Mouse (Mus musculus) spleen, adult 18-20 months (tissue): ENCODE data around the gene Timmdc1.
"Not testable (repeated sequence)": the region's sequence is repeated elsewhere in the genome, so short reads cannot be mapped to it uniquely, and the experiment has no call there.

ENCODE experiments used
- DNase-seq, 2 experiments: peaks; one replicate each; pipeline ENCODE4 v3.0.0; 2022; ENCODE audit warnings: mixed read lengths in 2 of 2

The Timmdc1 gene

DNA sequence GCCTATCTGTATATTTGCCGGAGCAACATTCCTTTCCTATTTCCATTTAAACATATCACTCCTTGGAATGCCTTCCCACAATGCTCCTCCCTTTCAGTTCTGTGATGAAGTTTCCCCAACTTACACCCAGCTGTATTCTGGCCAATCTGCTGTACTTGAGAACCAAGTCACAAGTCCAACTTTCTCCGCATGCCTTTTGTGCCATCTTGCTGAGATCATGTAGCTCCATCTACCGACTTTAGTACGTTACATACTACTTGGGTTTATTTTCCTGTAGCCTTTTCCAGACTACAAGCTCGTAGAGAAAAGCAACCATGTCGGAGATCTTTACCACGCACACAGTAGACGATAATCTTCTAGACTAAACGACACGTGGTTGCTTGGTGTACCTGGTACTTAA lies 28.6 kb downstream of the Timmdc1 start:
- no peak for DNase-seq

DNA sequence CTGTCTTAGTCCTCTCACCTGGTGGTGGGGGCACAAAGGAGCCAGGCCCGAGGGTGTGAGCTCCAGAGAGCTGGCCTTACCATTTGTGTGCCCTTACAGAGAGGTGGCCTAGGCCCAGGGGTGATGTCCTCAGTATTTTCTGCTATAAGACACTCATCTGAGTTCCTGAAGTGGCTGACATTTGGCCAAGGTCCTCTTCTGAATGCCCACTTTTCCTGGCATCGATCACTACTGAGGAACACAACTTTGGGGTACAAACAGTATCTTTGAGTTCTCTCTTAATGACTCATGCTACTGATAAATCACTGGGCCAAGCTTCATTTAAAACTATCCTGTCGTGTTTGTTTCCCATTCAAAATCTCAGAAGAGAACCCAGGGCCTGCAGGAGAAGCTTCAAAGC lies 29.9 kb downstream of the Timmdc1 start:
- no peak for DNase-seq

DNA sequence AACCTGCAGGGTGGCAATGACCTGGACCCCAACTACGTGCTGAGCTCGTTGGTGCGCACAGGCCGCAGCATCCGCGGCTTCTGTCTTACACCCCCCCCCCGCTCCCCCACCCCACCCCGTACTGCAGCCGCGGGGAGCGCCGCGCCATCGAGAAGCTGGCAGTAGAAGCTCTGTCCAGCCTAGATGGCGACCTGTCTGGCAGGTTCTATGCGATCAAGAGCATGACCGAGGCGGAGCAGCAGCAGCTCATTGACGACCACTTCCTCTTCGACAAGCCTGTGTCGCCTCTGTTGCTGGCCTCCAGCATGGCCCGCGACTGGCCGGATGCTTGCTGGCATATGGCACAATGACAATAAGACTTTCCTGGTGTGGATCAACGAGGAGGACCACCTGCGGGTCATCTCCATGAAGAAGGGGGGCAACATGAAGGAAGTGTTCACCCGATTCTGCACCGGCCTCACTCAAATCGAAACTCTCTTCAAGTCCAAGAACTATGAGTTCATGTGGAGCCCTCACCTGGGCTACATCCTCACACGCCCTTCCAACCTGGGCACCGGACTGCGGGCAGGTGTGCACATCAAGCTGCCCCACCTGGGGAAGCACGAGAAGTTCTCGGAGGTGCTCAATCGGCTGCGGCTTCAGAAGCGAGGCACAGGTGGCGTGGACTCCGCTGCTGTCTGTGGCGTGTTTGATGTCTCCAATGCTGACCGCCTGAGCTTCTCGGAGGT lies 38.7 kb downstream of the Timmdc1 start:
- peak; percentile 17 to 42 for DNase-seq

GRCm38 (mm10) chr16:38482780-38483562 lies 39.5 kb downstream of the Timmdc1 start:
- DNase-seq = peak in 1 of 2 experiments; percentile 53

DNA sequence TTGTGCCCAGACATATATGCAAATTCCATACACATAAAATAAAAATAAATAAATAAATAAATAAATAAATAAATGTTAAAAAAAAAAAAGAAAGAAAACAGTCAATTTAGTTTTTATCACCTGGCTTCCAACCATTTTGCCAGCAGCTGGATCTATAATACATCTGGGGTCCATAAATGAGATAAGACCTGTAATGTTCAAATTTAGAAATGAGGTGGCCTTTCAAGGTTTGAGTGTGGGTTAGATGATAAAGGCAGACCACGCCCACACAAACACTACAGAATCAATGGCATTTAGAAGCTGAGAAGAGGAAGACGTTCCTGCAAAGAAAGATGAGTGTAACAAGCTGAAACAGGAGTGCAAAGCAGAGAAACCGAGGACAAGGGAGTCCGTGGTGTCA lies 41.1 kb downstream of the Timmdc1 start:
- DNase-seq = no peak

DNA sequence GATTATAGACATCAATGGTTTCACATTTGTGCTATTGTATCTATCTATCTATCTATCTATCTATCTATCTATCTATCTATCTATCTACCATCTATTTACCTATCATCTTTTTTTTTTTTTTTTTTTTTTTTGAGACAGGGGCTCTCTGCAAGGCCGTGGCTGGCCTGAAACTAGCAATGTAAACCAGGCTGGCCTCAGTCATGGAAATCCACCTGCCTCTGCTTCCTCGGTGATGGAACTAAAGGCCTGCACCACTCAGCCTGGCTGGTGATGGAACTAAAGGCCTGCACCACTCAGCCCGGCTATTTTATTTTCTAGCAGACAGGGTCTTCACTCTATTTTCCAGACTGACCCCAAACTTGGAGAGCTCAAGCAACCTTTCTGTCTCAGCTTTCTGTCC lies 44.2 kb downstream of the Timmdc1 start:
- no peak for DNase-seq

GRCm38 (mm10) chr16:38477241-38477608 lies 45.2 kb downstream of the Timmdc1 start:
- not testable (repeated sequence) for DNase-seq

GRCm38 (mm10) chr16:38476312-38477240 lies 45.9 kb downstream of the Timmdc1 start:
- DNase-seq = peak in 1 of 2 experiments; percentile 51

DNA sequence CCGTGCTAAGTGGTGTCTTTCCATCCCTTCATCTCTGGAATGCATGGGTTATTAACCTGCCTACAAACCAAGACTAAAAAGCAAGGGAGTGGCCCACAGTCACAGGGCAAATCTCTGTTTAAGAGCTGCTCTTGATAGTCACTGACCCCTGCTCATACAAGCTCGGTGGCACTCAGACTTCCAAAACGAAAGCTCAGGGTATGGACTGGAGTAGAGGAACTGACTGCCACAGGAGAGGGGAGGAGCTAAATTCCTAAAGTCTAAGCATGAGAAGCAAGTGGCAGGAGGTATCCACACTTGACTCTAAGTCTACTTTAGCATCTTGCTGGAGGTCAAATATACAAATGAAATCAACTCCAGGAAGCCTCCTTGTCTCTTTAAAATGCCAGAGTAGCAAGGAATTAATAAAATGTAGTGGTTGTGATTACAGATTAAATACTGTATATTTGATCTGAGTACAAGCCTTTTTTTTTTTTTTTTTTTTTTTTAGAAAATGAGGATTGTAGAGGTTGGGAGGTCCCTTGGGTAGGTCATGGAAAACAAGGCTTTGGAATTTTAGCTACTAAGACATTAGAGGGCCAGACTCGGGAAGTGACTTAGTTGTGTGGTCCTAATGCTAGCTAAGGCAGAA lies 46.7 kb downstream of the Timmdc1 start:
- DNase-seq = no peak

- DNase-seq = no peak
These were observed 47.7 kb downstream of the Timmdc1 start for GRCm38 (mm10) chr16:38474677-38475286.

DNA sequence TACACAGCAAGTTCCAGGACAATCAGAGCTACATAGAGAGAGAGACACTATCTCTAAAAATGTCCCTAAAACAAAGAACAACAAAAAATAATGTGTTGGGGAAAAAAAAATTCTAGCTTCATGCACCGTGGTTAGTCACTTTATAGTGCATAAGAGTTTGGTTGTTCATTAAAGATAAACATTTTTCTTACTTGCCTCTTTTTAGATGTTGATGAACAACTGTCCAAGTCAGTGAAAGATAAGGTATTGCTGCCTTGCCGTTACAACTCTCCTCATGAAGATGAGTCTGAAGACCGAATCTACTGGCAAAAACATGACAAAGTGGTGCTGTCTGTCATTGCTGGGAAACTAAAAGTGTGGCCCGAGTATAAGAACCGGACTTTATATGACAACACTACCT lies 48.8 kb downstream of the Timmdc1 start:
- DNase-seq = no peak

DNA sequence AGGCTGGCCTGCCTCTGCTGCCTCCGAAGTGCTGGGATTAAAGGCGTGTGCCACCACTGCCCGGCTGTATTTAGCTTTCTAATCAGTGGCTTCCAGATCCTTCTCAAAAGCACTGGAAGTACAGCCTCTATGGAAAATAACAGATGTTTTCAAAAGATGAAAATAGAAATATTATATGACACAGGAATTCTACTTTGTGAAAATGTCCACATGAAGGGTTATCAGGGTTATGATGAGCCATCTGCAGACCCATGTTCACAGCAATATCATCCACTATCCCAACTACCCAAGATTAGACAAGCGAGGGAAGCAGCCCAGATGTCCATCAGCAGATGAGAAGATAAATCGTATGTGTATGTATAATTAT lies 50.0 kb downstream of the Timmdc1 start:
- no peak for DNase-seq

DNA sequence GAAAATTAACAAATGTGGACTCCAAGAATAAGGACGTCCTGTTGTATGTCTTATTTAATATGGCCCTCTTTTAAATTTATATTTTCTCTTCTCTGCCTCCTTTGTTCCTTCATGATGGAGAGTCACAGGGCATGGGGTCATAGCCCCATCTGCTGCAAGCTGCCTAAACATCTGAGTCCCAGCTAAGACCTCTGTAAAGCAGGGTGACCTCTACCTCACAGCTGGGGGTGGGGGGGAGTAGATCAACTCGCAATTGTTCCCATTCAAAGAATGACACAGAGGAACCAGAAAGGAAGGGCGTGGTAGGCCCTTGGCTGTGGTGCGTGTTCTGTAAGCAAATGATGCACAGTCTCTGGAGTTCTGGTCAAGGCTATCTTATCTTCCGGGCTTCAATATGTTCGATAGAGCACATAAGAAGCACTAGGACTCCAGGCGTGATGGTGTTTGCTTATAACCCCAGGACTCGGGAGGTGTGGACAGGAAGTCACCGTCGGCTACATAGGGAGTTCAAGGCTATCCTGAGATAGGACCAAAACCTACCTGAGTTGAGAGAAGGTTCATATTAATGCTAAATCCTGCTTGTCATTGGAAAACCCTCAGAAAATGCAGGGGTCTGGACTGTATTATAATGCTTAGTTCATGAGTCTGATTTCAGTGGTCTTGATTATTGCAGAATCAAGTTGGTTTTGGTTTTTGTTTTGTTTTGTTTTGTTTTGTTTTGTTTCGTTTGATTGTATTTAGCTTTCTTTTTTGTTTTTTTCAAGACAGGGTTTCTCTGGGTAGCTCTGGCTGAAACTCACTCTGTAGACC lies 50.6 kb downstream of the Timmdc1 start:
- DNase-seq = no peak

DNA sequence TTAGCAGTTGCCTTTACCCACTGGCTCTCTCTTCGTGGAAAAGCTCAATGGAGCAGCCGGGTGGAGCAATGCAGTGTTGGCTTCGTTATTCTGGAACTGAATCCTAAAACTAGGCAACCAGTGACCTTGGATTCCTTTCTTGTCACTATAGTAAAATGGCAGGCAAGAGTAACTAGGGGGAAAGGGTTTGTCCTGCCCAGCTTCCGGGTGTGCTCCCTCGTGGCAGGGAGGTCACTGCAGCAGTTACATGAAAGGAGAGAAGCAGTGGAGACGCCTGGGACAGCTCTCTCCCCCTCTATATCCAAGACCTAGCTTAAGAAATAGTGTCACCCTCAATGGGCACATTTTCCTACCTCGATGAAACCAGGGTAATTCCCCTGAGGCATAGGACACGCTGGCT lies 53.0 kb downstream of the Timmdc1 start:
- no peak for DNase-seq

GRCm38 (mm10) chr16:38468706-38469018 lies 53.8 kb downstream of the Timmdc1 start:
- no peak for DNase-seq

DNA sequence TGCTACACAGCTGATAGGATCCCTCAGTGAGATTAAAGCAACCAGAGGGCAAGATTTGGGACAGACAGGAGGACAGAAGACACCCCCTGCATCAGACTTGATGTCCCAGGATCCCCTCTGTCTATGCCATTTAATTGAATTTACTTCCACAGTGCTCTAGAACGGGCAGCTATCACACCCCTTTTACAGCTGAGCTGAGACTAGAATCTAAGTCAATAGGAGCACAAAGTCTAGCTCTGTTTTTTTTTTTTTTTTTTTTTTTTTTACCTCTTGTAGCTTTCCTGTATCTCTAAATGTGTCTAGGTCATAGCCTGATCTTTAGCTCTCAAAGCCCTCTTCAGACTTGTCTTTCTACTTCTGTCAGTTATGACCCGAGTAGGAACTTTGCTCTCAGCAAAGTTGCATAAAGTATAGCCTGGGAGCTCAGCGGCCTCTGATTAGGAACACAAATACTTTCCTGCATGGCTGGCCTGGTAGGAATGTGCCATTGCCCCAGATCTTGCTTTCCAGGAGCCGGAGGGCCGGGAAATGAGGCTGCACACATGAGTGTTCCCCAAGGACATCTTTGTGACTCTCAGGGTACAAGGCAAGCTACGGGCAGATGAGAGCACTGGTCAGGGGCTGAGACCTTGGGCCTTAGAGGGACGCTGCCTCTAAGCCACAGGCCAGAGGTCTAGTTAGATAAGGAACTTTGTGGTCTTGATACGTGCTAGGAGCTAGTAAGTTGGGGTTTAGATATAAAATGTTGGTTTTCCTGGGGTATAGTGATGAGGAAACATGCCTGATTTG lies 54.4 kb downstream of the Timmdc1 start:
- no peak for DNase-seq

DNA sequence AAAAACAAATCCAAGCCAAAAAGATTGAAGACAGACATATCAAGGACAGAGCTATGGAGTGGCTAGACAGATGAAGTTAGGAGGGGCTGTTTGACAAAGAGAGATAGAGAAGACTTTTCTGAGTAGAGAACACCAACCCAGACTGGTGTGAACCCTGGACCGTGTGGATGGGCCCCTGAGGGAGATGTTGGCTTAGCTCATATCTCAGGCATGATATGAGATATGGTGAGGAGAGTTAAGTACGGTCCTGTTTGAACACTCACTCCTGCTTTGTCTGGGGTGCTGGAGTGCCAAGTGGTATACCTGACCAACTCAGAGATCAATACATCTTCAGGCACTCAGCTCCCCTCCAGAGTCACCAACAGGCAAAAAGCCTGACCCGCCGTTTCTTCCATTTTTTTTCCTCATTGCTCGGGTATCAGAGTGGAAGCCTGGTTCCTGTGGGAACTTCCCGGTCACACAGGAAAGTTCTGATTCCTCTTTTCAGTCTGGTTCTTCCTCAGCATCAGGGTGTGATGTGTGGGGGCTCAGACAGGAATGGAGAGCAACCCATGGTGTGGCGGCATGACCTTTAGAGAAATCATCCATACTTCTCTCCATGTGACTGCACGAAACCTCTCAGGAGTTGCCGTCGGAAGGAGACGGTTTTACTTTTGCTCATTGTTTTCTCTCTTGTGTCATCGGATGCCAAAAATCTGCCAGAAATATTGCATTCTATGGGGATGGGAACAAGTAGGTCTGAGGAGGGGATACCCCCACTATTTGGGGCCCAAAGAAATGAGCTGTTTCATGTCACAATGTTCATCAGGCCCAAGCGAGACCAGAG lies 55.2 kb downstream of the Timmdc1 start:
- no peak for DNase-seq

DNA sequence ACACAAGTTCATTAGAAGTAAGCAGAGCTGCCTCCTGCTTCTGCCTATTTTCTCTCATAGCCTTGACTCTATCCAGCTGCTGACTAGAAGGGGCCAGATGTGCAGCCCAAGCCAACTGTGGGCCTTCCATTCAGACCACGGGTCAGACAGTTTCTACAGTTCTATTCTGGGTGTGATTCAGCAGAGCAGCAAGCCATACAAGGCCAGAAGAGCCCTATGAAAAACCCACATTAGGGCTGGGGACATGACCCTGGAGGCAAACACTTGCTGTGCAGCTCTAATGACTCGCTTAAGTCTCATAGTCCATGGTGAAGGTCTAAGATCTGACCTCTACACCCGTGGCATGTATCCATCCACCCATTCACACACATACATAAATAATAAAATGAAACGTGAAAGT lies 56.4 kb downstream of the Timmdc1 start:
- DNase-seq = no peak

GRCm38 (mm10) chr16:38463305-38463704 lies 59.2 kb downstream of the Timmdc1 start:
- no peak for DNase-seq

DNA sequence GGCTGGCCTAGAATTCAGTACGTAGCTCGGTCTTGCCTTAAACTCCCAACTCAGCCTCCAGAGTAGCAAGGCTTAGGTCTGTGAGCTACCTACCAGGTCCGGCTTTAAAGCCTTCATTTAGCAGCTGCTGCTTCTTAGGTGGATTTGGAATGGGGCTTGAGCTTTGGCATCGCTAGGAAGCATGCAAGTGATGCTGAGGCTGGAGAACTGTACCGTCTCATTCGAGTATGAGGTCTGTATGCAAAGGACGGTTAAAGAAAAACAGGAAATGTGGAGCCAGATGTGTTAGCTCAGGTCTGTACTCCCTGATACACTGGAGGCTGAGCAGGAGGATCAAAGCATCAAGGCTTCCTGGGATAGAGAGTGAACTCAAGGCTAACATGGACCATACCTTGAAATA lies 60.3 kb downstream of the Timmdc1 start:
- no peak for DNase-seq
